ENCODE assay signal across 8 mouse cellular contexts in the genomic region with DNA sequence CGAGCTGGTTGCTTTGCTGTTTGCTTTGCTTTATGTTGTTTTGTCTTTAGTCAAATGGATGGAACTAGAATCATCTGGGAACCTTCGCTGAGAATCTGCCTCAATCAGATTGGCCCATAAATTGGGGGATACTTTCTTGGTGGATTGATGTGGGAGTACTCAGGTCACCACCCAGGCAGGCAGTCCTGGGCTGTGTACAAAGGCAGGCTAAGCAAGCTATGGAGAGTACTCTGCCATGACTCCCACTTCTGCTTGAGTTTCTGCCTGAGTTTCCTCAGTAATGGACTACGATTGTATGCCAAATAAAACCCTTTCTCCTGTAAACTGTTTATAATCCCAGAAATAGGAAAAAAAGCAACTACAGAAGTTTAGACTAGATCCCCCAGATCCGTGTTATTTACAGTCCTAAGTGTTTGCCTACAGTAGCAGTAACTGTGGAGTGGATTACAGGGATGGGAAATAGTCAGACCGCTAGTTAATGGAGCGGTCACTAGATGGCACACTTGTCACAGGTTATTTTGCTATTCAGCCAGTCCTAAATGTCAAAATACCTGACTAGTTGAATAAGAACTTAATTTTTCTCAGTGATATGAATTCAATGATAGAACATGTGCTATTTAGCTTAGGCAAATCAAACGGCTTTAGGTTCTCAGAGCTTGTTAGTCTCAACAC. TPM values are rescaled to one million over a fixed set of nuclear protein-coding genes. Genes with fewer than 3 reads are reported as not detected.
DNase-seq lines count a peak whose midpoint lies in the region; ATAC-seq and TF ChIP-seq lines count a peak whose summit lies in the region.

No protein-coding gene starts in this region.

- CTCF ChIA-PET in Patski (lab: Charles Lee): interaction anchor here (0.6 to 2.7 kb wide), 15 partner anchors 9 to 563 kb away, joined by 3 to 15 read pairs (median 4); partner anchors contain the start of gene Tars

- peak; percentile 15 for DNase-seq in gastrocnemius, postnatal 14 days
- DNase-seq in gastrocnemius, adult 8-10 months (ENCODE audit: low spot score in 2 of 2): no peak
- DNase-seq in 416B (ENCODE audit: low read depth): peak; percentile 70
- no peak for DNase-seq in Patski (ENCODE audit: low read depth, low spot score)
- DNase-seq in heart, postnatal 4 days: peak; percentile 40
- peak; percentile 46 for DNase-seq in lung, postnatal 10 days
- peak; percentile 49 for DNase-seq in thymus, postnatal 4 days
- DNase-seq in gastrocnemius, postnatal 36 days: no peak

- peak; percentile 66 for TF ChIP-seq CTCF in Patski (IDR thresholded peaks at IDR 0.05)

- ATAC-seq in Patski: peak; percentile 64

- in situ Hi-C loops in Patski (cut with MboI; ENCODE audit: low pct_unique_long_range_greater_than_20kb): loop anchor here (5.0 to 25.0 kb wide), 4 partner anchors 349 to 679 kb away; partner anchors contain the start of gene Npr3

- H3K27me3 ChIP-seq in Patski: peaks cover 3% of the 10 kb centered on the region

- intact Hi-C loops in gastrocnemius, postnatal 14 days (cut with DNase I; ENCODE audit: low total_unique reads): loop anchor here (5.0 kb wide), 1 partner anchor 554 kb away; no protein-coding TSS in a partner anchor
- intact Hi-C loops in gastrocnemius, postnatal 36 days (cut with DNase I): loop anchor here (2.0 to 10.0 kb wide), 3 partner anchors 347 to 557 kb away; partner anchors contain the start of gene Npr3

- POLR2A ChIA-PET in Patski (lab: Charles Lee): no interaction called here

RNA-seq across cellular contexts. Expression of gene Tars, which starts 8.8 kb away (rescaled TPM):
- 10 to 100 TPM; 27.6 to 29.7 TPM for total RNA-seq in gastrocnemius, postnatal 14 days (2021)
- total RNA-seq in gastrocnemius, adult 8-10 months (2022): 10 to 100 TPM; 26.8 to 38.4 (median 35.0) TPM
- 74.1 TPM for polyA plus RNA-seq in Patski (2021)
- total RNA-seq in heart, postnatal 4 days (2021): 10 to 100 TPM; 33.0 TPM
- 10 to 100 TPM; 24.5 to 27.3 TPM for total RNA-seq in gastrocnemius, postnatal 36 days (2021)

Comparison
In these comparisons a context has a peak if more than half of its experiments do, and no peak if none do; other contexts are left out.
1. DNase-seq: peak in gastrocnemius, postnatal 14 days (single experiment), 416B (single experiment), heart, postnatal 4 days (single experiment), lung, postnatal 10 days (single experiment) and thymus, postnatal 4 days (single experiment); none in gastrocnemius, adult 8-10 months (0 of 2), Patski (single experiment) and gastrocnemius, postnatal 36 days (0 of 2).